Mouse (Mus musculus): ENCODE data around the gene Foxa1.

The Foxa1 gene

DNA sequence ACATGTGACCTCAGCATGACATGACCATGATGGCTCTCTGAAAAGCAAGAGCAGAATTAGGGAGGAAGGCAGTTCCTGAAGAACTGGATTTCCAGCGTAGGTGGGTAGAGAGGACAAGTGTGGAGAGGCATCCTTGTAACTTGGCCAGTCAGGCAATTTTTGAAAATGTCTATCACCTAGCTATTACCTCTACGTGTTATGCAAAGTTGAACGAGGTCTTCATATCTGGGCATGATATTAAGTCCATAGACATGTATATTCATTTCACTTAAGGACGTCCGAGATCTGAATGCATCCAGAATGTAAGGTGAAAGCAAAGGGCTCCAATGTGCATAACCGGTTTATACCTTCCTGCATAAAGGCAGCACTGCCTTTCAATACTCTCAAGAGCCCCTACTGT, 5.6 kb downstream of the Foxa1 start:
- DNase-seq (ENCODE audit: low spot score in 2 of 2) = no peak

DNA sequence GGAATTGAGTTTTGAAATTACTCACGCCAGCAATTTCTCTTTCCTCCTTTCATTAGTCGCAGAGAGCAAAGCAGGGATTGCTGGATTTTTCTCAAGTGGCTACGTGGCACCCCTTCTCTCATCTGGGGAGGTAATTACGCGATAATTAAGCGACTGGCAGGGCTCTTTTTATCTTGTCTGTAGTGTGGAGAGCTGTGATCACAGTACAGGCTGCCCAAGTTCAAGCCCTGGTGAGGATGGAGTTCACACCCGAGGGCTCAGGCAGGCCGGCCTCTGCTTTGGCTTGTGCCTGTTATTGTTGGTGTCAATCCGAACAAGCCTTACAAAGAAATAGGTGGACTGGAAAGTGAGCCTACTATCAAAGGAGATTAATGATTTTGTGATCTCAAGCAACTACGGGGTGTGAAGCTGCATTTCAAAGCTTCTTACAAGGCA, 7.1 kb downstream of the Foxa1 start:
- DNase-seq (ENCODE audit: low spot score in 2 of 2) = no peak

DNA sequence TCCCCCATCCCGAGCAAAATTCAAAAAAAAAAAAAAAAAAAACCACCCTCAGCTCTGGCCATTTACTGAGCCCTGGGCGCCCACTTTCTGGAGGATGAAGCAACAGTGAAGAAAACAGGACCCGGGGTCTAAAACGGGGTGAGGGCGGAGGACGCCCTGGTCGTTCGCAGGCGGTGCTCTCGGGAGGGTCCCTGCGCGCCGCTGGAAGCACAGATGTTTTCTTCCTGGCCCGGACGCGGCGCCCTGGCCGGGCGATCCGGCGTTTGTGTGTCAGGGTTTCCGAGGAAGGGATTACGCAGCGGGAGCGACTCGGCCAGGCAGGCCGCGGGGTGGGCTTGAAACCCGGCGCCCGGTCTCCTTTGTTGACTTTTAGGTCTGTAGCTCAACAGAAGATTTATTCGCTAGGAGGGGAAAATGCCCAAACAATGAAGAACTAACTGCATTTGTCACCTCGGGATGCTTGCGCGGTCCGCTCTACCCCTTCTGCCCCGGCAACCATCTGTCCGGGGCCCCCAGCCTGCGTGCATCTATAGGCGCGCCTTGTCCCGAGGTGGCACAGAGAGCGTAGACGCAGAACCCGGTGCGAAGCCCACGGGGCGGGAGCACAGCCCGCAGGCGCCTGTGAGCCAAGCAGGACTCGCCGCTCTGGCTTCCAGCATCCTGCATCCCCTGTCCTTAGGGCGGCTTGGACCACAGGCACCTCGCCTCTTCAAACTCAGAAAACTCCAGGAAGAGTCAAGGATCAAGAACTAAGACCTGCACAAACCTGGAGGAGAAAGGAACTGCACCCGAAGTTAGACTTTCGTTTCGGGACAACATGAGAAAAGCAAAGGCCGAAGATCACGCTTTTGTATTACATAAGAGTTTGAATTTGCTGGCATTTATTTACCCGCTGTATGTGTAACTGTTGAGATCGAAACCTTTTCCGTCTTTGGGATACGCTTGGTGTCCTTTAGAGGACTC, 7.8 kb downstream of the Foxa1 start:
- no peak for DNase-seq (ENCODE audit: low spot score in 2 of 2)

DNA sequence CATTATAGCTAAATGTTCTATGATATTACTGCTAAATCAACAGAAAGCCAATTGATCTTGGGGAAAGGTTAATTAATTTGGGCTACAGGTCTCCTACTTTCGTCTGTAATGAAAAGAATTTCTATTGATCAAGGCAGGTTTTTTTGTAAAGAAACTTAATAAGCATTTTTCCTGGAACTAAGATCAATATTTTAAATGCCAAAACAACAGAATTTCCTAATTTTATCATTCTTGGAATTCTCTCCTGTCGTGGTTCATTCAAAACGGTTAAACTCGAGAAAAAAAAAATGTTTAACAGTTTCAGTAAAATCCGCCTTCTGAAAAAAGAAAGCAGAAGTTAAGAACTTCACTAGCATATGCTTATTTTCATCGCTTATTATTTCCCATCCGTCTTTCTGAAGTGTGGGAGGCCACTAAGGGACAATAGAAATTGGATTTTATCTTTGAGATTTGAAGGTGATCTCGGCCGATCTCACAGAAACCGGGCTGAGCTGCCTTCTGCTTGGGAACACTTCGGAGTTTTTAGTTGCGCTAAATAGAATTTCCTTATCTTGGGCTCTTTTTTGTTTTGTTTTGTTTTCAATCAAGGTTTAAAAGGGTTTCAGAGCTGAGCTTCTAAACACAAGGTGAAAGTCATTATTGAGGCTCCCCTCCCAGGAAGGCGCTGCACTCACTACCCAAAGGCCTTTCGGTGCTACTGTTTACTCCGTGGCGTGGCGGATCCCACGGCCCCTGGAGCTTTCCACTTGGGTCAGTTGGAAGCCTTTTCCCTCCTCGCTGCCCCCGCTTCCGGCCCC, 8.7 kb downstream of the Foxa1 start:
- DNase-seq (ENCODE audit: low spot score in 2 of 2) = no peak

DNA sequence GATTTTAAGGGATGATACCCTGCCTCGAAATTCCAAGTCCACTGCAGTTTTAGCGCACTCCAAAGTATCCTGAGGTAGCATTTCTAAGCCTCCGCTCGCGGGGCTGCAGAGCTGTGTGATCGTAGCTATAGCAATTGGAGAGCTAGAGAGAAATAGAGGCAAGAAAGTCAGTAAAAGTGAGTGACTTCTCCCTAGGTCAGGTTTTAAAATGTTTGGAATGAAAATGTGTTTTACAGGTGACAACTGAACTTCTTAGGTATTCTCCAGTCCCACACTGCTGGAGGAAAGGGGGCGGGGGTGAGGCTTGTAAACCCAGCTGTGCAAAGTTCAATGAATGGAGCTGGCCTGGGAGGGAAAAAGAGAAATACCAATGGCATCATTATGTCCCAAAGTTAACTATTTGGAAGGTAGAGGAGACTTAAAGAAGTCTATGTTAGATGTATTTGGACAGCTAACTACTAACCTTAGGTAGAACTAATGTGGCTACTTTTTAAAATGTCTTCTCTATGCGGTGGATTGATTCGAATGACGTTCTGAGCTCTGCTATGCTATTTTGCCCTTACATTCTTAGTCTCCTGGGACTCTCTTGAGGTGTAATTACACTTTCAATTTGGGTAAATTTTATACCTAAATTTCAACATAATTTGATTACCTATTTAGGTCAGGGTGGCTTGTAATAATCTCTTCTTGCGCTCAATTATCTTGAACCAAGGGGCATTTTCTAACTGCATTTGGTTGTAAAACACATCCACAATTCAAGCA, 9.6 kb downstream of the Foxa1 start:
- no peak for DNase-seq (ENCODE audit: low spot score in 2 of 2)

DNA sequence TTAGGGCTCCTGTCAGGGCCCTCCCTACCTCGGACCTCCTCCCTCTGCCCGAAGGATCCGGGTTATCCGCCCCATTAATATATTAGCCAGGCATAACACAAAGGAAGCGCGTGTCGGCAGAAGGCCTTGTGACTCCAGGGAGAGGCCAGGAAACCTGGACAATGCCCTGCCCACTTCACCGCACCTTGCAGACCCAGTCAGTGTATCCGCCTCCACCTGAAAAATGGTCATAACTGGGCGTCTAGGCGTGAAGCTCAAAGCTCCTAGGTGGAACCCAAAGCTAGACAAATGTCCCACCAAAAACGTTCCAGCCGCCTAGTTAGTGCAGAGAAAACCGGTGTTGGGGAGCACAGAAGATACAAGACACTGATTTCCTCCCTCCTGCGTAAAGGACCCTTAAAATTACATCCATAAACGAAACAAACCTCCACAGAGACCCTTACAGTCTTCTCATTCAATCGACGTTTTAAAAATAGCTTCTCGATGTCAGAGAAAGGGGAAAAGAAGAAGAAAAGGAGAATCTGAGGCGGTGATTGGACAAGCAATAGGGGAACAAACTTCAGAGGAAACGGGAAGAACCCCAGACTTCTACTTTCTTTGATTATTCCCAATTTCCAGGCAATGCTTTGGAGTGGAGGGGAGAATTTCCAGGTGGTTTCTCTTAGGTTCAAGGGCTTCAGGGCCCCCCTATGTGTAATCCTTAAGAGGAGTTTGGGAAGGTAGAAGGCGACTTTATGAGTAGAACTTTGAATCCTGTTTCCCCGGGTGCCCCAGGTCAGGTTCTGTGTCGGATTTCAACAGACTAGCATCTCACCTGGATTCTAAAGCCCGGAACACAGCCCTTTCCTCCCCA, 10.4 kb downstream of the Foxa1 start:
- DNase-seq (ENCODE audit: low spot score in 2 of 2) = no peak

DNA sequence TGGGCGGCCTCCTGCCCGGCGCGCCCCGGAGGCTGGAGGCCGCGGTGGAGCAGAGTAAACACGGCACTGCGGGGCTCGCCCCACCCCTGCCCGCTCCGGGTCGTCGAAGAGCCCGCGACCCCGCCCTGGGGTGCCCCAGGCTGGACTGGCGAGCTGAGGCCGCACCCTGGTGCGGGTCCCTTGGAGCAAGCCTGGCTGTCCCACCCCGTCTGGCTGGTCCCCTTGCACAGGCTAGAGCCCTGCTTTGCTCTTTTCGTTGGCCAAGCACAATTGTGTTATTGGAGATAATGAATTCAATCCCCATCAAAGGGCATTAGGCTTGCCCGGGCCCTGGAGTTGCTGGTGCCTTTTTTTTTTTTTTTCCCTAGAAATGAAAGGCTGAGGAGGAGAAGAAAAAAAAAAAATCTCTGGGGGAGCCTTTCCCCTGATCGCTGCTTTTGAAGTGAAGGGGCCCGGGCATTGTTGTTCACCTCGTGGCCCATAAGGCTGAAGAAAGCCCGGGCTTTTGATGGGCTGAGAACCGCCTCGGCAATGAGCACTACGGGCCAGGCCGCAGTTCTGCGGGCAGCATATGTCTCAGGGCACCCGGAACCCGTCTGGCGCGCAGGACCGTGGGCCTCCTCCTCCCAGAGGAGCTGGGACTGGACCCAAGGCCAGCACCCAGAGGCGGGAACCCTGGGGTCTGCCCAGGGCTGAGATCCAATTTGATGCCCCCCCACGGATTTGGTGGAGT, 11.7 kb downstream of the Foxa1 start:
- no peak for DNase-seq (ENCODE audit: low spot score in 2 of 2)

DNA sequence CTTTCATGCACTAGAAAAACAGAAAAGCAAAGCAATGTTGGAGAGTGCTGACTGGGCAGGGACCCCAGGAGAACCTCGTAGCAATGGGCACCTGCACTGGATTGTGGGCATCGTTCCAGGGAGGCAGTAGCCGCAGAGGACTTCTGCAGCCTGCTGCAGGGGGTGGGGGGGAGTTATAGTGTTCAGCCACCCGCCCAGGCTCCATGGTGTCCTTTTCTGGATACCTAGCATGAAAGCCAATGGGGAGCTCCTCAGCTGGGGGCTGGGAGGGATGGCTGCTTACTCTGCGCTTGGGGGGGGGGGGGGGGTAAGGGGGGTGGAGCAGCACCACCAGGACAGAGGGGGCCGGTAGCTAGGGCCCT, 12.2 kb downstream of the Foxa1 start:
- no peak for DNase-seq (ENCODE audit: low spot score in 2 of 2)

DNA sequence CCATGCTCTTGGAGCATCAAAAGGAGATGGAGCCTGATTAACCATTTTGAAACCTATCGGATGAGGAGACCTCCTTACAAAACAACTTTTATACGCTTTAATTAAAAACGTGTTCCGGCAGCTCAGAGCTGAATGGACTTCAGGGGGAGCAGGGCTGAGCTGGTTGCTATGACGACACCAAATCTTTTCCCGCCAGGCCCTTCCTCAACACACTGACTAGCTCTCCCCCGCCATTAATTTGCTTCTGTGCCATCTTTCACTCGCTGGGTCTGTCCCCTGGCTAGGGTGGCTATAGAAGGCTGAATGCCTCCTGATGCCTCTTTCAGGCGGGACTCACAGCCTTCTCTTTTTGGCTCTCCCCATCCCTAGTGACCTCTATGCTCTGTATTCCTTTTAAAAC, 16.2 kb downstream of the Foxa1 start:
- no peak for DNase-seq (ENCODE audit: low spot score in 2 of 2)

DNA sequence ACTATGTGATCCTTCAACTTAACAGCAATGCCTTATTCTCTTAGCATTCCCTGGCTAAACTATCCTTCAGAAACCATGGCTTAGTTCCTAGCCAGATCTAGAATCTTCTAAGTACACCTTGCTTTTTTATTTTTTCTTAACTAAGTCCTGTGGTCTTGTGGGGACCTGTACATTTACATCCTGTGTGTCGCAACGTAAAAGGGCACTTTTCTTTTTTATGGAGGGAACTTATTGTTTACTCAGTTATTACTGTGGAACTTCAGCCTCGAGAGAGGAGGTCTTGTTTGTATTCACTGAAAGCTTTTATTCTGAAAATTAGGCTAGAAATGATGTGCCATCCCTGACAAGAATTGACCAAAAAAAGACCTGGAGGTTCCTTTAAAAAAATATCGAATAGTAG, 18.4 kb downstream of the Foxa1 start:
- DNase-seq (ENCODE audit: low spot score in 2 of 2) = no peak

DNA sequence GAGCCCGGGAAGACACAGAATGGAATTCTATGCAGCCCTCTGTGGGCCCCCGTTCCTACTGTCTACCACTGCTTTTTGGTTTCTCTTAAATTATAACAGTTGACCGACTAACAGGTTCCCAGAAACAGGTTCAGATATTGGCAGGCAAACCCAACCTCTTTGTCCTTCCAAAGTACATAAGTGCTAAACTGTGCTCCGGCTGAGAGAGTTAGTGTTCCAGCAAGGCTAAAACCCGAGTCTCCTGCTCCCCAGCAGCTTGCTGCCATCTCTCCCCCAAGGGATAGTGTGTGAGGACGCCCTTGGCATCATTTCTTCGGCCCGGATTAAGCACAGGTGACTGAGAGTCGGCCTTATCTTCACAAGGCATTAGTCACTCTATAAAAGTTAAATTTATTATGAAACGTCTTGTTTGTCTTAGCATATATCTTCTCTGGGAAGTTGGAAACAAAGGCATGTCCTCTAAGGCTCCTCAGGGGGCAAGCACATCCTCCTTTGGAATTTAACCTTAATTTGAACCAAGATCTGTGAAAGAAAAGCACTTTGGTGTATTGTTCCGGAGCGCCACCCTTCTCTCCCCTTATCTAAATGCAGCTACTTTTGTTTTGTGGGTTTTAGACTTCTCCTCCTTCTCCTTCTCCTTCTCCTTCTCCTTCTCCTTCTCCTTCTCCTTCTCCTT, 30.9 kb downstream of the Foxa1 start:
- DNase-seq (ENCODE audit: low spot score in 2 of 2) = no peak

DNA sequence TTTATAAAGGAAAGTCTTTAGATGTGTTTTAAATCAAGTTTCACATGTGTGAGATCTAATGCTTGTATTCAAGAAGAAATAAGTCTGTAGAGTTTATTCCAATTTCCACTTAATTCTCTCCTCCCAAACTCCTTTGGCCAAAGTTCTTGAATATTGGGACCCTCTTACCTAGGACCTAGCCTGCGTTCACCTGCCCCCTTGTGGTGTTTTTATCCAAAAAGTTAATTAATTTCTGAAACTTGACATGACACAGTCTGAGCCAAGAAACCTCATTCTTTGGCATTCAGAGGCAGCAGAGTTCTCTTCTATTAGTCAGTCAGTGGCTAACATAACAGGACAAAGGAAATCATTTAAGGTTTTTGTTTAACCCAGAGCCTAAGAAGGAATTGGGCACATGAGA, 32.2 kb downstream of the Foxa1 start:
- no peak for DNase-seq (ENCODE audit: low spot score in 2 of 2)

DNA sequence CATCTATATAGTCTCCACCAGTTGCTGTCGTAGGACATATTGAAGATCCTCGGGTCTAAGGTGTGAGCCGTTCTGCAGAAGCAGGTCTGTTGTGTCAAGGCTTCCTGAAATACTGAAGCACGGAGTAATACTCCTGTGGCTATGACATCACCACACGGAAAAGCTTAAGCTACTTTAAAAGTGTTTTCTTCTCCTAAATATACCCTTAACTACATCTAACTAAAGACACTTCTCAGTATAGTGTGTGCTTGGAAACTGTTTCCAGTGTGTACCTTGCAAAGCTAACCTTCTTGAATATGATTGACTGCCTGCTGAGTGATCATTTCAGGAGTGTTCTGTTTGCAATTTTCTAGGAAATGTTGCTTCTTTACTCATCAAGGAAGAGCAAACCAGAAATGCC, 35.2 kb downstream of the Foxa1 start:
- no peak for DNase-seq (ENCODE audit: low spot score in 2 of 2)

DNA sequence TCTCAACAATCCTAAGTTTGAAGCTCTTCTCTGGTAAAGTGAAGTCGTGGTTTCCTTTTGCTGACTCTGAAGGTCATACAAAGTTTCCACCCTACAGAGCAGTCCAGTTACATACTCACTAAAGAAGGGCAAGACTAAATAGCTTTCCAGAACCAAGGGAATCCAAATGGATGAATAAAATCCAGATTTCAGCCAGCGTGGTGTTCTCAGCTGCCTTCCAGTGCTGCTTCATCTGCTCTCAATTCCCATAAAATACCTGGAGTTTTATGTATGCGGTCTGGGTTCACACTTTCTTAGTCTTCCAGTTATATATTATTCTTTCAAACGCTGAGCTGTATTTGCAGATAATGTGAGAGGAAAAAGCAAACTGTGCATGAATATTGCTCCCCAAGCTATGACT, 35.6 kb downstream of the Foxa1 start:
- DNase-seq (ENCODE audit: low spot score in 2 of 2) = no peak

DNA sequence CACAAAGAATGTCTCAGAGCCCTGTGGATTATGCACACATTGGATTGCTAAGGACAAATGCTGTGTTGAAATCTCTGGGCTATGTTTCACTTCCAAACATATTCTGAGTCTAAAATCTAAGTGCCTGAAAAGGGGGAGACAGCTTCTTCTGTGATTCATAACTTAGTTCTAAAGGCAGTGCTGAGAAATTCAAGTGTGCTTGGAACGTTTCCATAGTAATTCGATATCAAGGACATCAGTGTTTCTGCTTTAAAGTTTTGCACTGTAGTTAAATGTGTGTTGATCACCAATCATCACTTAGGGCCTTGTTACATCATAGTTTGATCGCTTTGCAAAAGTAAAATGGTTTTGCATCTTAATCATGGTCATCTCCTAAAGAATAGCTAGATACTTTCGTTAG, 37.0 kb downstream of the Foxa1 start:
- DNase-seq (ENCODE audit: low spot score in 2 of 2) = no peak

DNA sequence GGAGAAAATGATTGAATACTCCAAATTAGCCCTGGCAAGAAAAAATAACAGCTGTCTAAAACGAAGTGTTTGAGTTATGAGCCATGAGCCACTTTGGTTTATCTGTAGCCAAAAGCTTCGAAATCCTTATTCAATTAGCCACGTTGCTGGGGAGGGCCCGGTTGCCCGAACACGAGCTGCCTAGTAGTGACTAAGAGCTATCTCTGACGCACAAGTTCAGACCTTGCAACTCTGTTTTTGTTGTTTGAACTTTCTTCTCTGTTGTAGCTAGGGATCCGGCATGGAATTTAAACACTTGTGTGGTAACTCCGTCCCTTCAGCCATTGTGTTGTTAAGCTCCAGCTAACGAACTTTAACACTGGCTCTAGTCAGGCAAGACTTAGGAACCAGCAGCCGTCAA, 37.8 kb downstream of the Foxa1 start:
- DNase-seq (ENCODE audit: low spot score in 2 of 2) = no peak

DNA sequence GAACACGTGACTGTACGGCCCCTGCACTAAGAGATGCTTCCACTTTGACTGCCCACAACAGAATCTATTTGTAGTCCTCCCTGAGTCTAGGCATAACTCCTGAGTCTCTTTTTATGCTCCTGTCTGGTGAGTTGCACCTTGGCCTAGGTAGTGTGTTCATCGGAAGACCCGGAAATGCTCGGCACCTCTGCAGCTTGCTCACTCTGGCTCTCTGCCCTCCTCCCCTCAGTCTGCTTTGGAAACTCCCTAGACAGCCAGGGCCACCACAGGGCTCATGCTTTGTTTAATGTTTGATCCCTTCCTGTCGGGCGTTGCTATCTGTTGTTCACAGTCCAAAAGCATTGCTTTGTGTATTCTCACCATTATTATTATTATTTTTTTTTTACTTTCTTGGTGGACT, 41.4 kb downstream of the Foxa1 start:
- DNase-seq (ENCODE audit: low spot score in 2 of 2) = no peak

DNA sequence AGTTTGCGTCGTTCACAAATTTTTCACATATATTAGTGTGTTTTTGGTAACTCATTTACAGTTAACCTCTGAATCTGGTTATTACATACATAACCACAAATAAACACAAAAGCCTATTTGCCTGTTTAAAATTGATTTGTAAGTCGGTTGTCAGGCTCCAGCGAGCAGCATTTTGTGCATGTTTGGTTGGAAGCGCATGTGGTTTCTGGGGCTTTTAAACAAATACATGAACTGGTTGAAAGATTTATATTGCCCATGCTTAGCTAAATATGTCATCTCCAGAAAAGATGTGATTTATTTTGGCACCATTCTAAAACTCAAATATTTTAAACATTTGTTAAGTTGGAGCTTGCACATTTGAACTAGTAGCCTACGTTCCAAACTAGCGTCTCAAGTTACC, 46.5 kb downstream of the Foxa1 start:
- DNase-seq (ENCODE audit: low spot score in 2 of 2) = no peak

DNA sequence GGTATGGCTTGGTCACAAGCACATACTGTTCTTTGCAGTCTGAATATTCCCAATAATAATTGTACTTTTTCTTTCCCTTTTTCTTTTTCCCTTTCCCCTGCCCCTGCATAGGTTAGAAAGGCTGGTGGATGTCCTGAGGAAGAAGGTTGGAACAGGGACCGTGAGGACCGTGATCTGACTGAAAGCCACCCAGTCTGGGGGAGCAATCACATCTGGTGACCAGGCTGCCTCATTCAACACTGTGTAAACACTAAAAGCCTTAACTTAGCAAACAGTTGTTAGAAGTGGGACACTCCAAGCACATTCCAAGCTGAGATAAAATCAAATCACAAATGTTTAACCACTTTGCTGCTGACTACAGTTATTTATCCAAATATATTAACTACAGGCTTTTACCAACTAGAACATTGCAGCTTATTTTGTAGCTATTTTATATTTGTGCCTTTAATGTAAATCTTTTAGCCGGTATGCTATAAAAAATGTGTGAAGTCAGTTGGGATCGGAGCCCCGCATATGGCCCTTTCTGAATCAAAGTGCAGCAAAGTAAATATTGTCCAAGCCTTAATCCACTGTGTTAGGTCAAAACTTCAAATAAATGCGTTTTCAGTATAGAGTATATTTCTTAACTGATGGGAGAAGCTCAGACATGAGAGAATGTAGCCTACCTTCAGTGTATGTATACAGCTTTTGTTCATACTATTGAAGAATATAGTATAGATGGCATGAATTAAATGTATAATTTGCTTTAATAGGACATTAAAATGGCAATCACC, 50.2 kb downstream of the Foxa1 start:
- no peak for DNase-seq (ENCODE audit: low spot score in 2 of 2)
